Mouse (Mus musculus) hindbrain, embryonic 16.5 days (tissue): ENCODE results near the gene Chn2. TPM values are rescaled to one million over a fixed set of nuclear protein-coding genes. Genes with fewer than 3 reads are reported as not detected.

ENCODE experiments used
- ATAC-seq: fragments of 200-750 bp; cut with Nextera tagmentation; 2 replicates; pipeline ENCODE4 v1.8.0; 2017; ENCODE audit warnings: moderate TSS enrichment, moderate library complexity
- H3K27ac ChIP-seq: fragments of 300-500 bp; sonication (generic); 2 replicates; pipeline ENCODE4 v1.5.1; 2014; ENCODE audit warnings: low read depth, mild to moderate bottlenecking, control low read depth, low read length, moderate library complexity
- H3K27me3 ChIP-seq: fragments of 300-500 bp; sonication (generic); replicated peaks from 2 replicates; pipeline ENCODE4 v1.6.1; 2014; ENCODE audit warnings: low read length; ENCODE audit not compliant: control insufficient read depth, insufficient read depth
- H3K36me3 ChIP-seq: fragments of 300-500 bp; sonication (generic); 2 replicates; pipeline ENCODE4 v1.6.1; 2014; ENCODE audit warnings: mild to moderate bottlenecking, low read length, moderate library complexity, mixed read lengths; ENCODE audit not compliant: control insufficient read depth, insufficient read depth
- H3K4me1 ChIP-seq: fragments of 300-500 bp; sonication (generic); 2 replicates; pipeline ENCODE4 v1.6.1; 2014; ENCODE audit warnings: low read depth, low read length; ENCODE audit not compliant: control insufficient read depth, insufficient read depth
- H3K4me2 ChIP-seq: fragments of 300-500 bp; sonication (generic); 2 replicates; pipeline ENCODE4 v1.6.1; 2014; ENCODE audit warnings: mild to moderate bottlenecking, low read length, control low read depth, moderate library complexity
- H3K4me3 ChIP-seq: fragments of 300-500 bp; sonication (generic); 2 replicates; pipeline ENCODE4 v1.5.1; 2014; ENCODE audit warnings: mild to moderate bottlenecking, low read length, control low read depth, moderate library complexity
- H3K9ac ChIP-seq: fragments of 300-500 bp; sonication (generic); 2 replicates; pipeline ENCODE4 v1.6.1; 2014; ENCODE audit warnings: low read depth, mild to moderate bottlenecking, control low read depth, low read length, moderate library complexity
- H3K9me3 ChIP-seq: fragments of 300-500 bp; sonication (generic); 2 replicates; pipeline ENCODE4 v1.6.1; 2014; ENCODE audit warnings: mild to moderate bottlenecking, low read length, moderate library complexity; ENCODE audit not compliant: control insufficient read depth
- WGBS: fragments of 180-500 bp; shearing (Covaris S2); extraction: QIAGEN DNeasy Blood & Tissue Kit; methylation state at CpG from one replicate; pipeline ENCODE4 v1.1.7; 2014; 5-methylcytosine and 5-hydroxymethylcytosine counted together
- polyA plus RNA-seq: library from polyadenylated mRNA; unstranded; fragments of >200 nt; fragmentation: Nextera tagmentation; extraction: Ambion mirVana; gene quantifications from 2 replicates; pipeline ENCODE4 v1.2.1, GENCODE M21; 2015

Gene Chn2
- polyA plus RNA-seq, 1 experiment from 2014 or later, result 24.4 TPM

- H3K36me3 ChIP-seq, result no peaks in the 10 kb centered on the region
- ATAC-seq, result no peak
- H3K4me1 ChIP-seq, result no peaks in the 10 kb centered on the region
- H3K9me3 ChIP-seq, result no peaks in the 10 kb centered on the region
- no peak overlapping the region for H3K4me3 ChIP-seq
- H3K4me2 ChIP-seq, result no peak overlapping the region
- WGBS, result 61% methylated on average over 3 of the region's 3 CpGs
- no peaks in the 10 kb centered on the region for H3K27me3 ChIP-seq
- H3K9ac ChIP-seq, result no peak overlapping the region
- no peak overlapping the region for H3K27ac ChIP-seq
Observed at GRCm38 (mm10) chr6:54141165-54141564, 101.8 kb downstream of the Chn2 start.

- WGBS, result 82% methylated on average over 11 of the region's 11 CpGs
- H3K27ac ChIP-seq, result no peak overlapping the region
Observed at GRCm38 (mm10) chr6:54142848-54143651, 103.7 kb downstream of the Chn2 start.

GRCm38 (mm10) chr6:54143652-54143960 lies 104.3 kb downstream of the Chn2 start:
- H3K9me3 ChIP-seq, result no peaks in the 10 kb centered on the region

More at GRCm38 (mm10) chr6:54142848-54143651, 103.7 kb downstream of the Chn2 start:
- Histone ChIP-seq H3K4me1 (no peaks in the 10 kb centered on the region), H3K9me3 (no peaks in the 10 kb centered on the region), H3K27me3 (no peaks in the 10 kb centered on the region), H3K4me2 (no peak overlapping the region), H3K36me3 (no peaks in the 10 kb centered on the region), H3K4me3 (no peak overlapping the region), H3K9ac (no peak overlapping the region)
- ATAC-seq, result no peak

DNA sequence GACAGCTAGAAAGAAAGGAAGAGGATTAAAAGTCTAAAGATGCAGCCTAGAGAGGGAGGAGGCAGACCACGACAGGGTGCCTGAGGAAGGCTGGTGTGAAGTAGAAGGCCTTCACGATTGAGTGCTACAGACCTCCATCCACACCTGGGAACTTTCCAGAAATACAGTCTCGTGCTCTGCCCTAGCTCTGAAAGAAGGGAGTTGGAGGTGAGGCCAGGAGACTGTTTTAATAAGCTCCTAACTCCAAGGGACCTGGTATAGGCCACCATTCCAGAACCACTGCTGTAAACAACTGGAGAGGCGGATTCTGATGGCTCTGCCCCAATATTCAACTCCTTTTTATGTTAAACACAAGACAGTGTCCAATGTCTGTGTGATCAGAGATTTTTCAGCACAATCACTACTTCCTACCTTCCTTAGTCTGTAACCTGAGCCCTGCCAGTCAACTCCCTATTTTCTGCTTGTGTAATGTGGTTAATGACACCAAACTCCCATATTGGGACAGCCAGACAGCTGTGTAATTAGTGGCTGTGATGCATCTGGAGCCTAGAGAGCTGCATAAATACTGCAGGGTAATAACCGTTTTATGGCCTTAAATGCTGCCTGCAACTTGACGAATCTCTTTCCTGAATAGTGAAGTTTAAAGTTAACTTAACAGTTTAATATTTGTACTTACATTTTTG lies 109.6 kb downstream of the Chn2 start:
- no peak overlapping the region for H3K4me2 ChIP-seq
- ATAC-seq, result no peak
- H3K27me3 ChIP-seq, result no peaks in the 10 kb centered on the region
- H3K36me3 ChIP-seq, result no peaks in the 10 kb centered on the region
- no peak overlapping the region for H3K27ac ChIP-seq
- H3K9me3 ChIP-seq, result no peaks in the 10 kb centered on the region
- WGBS, result 65% methylated on average over 6 of the region's 6 CpGs
- H3K4me3 ChIP-seq, result no peak overlapping the region
- no peak overlapping the region for H3K9ac ChIP-seq
- no peaks in the 10 kb centered on the region; the same call in 1 of the 2 replicates for H3K4me1 ChIP-seq

More at GRCm38 (mm10) chr6:54143652-54143960, 104.3 kb downstream of the Chn2 start:
- Histone ChIP-seq H3K4me1 (no peaks in the 10 kb centered on the region), H3K4me2 (no peak overlapping the region), H3K4me3 (no peak overlapping the region), H3K36me3 (no peaks in the 10 kb centered on the region), H3K27ac (no peak overlapping the region), H3K9ac (no peak overlapping the region), H3K27me3 (no peaks in the 10 kb centered on the region)
- 92% methylated on average over 2 of the region's 2 CpGs for WGBS
- no peak for ATAC-seq

- no peaks in the 10 kb centered on the region for H3K36me3 ChIP-seq
Observed at GRCm38 (mm10) chr6:54150821-54151220, 111.5 kb downstream of the Chn2 start.

GRCm38 (mm10) chr6:54151443-54152241 lies 112.3 kb downstream of the Chn2 start:
- Histone ChIP-seq H3K27me3 (no peaks in the 10 kb centered on the region), H3K9ac (no peak overlapping the region), H3K9me3 (no peaks in the 10 kb centered on the region), H3K4me3 (no peak overlapping the region), H3K4me1 (no peaks in the 10 kb centered on the region; the same call in 1 of the 2 replicates), H3K27ac (no peak overlapping the region), H3K36me3 (no peaks in the 10 kb centered on the region), H3K4me2 (no peak overlapping the region)
- WGBS, result 67% methylated on average over 7 of the region's 7 CpGs
- no peak for ATAC-seq

More at GRCm38 (mm10) chr6:54150821-54151220, 111.5 kb downstream of the Chn2 start:
- Histone ChIP-seq H3K4me3 (no peak overlapping the region), H3K4me1 (no peaks in the 10 kb centered on the region; the same call in 1 of the 2 replicates), H3K4me2 (no peak overlapping the region), H3K9me3 (no peaks in the 10 kb centered on the region), H3K9ac (no peak overlapping the region), H3K27me3 (no peaks in the 10 kb centered on the region), H3K27ac (no peak overlapping the region)
- WGBS, result 86% methylated on average over 5 of the region's 5 CpGs
- no peak for ATAC-seq

DNA sequence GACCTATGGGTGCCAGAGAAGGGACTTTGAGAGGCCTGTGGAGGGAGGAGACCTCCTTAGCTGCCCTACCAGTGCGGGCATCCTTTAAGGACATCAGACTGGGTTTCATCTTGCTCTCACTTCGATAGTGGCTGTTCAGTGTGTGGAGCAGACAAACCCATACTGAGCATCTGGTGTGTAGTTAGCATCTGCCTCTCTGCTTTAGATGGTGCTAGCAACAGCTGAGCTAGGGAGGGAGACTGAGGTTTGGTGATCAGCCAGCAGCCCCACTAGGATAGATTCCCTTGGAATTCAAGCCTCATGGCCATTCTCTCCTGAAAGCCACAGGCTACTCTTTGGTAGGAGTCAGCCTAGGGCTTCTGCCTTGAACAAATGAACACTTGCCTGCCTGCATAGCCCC lies 117.7 kb downstream of the Chn2 start:
- Histone ChIP-seq H3K9me3 (no peaks in the 10 kb centered on the region), H3K36me3 (no peaks in the 10 kb centered on the region), H3K4me3 (no peak overlapping the region), H3K4me1 (no peaks in the 10 kb centered on the region), H3K27me3 (no peaks in the 10 kb centered on the region), H3K9ac (no peak overlapping the region), H3K27ac (no peak overlapping the region), H3K4me2 (no peak overlapping the region)
- no peak for ATAC-seq
- 86% methylated on average over 2 of the region's 2 CpGs for WGBS

GRCm38 (mm10) chr6:54158317-54158716 lies 119.0 kb downstream of the Chn2 start:
- Histone ChIP-seq H3K36me3 (no peaks in the 10 kb centered on the region), H3K4me1 (no peaks in the 10 kb centered on the region), H3K27ac (no peak overlapping the region), H3K27me3 (no peaks in the 10 kb centered on the region), H3K9ac (no peak overlapping the region), H3K4me2 (no peak overlapping the region), H3K4me3 (no peak overlapping the region), H3K9me3 (no peaks in the 10 kb centered on the region)
- no peak for ATAC-seq
- 44% methylated on average over 3 of the region's 3 CpGs for WGBS

DNA sequence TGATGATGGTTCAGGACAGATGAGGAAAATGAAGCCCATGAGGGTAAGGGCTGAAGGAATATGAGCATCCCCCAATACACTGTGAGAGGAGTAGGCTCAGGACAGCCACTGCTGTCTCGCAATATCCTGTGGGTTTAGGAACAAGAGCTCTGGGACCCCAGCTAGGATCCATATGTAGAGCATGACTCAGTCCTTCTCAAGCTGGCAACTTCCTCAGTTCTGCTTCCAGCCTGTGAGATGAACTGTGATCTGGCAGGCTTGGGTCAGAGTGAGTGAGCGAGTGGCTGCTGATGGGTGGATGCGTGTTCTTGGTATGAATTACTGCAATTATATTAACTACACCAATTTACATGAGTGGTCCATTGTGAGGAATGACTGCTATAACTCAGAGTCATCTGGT lies 121.3 kb downstream of the Chn2 start:
- H3K27me3 ChIP-seq, result no peaks in the 10 kb centered on the region
- H3K27ac ChIP-seq, result no peak overlapping the region
- no peak overlapping the region for H3K9ac ChIP-seq
- 82% methylated on average over 3 of the region's 3 CpGs for WGBS
- no peaks in the 10 kb centered on the region for H3K4me1 ChIP-seq
- no peaks in the 10 kb centered on the region for H3K36me3 ChIP-seq
- no peaks in the 10 kb centered on the region for H3K9me3 ChIP-seq
- ATAC-seq, result no peak
- H3K4me2 ChIP-seq, result no peak overlapping the region
- H3K4me3 ChIP-seq, result no peak overlapping the region
